Mouse (Mus musculus) E14TG2a.4 (cell line): ENCODE results near the gene 4932414N04Rik.

Experiments
- CTCF ChIP-seq: conservative IDR thresholded peaks from 2 replicates; pipeline ENCODE4 v1.5.1; 2014; ENCODE audit warnings: low read length
- POU5F1 ChIP-seq: IDR thresholded peaks from 2 replicates; pipeline ENCODE4 v1.6.1; 2014; ENCODE audit warnings: low read length, borderline replicate concordance

DNA sequence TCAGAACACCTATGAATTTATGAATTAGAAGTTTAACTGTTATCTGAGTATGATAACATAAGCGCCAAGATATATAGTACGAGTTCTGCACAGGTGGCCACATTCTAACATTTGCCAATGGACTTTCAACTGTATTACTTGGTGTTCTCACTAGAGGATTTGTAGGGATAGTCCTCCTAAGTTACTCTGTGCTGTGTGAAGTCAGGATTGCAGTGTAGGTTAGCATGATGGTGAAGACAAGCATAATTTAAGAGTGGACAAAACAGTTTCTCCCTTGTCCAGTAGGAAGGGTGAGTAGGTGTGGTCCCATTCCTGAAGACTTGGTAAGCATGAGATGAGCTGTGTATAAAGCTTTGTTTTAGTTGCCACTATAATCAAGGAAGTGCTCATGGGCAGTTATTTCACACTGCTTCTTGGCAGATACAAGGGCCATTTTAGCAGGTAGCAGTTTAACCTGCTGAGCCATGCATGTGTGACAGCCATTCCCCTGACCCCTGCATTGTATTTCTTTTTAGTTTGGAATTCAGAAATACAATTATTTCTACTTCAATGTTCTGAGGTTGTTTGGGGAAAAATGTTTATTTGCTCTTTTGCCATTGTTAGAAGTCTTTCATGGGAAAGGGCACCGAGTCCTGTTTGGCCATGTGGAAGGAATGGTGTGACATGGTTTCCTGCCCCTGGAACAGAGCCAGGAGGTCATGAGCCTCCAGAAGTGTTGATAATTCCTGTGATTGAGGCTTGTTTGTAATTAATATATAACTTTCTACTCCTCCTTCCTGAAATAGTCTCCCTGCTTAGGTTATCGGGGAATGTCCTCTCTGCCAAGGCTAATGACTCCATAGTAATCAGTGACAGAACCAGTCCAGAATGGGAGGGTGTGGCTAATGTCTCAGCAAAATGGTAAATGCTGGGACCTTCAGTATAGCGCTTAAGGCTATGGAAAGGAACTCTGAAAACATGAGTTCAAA is 83.8 kb downstream of the 4932414N04Rik start:
- TF ChIP-seq CTCF (no peak), POU5F1 (no peak)
